Mouse (Mus musculus) CD4-positive naive resting alpha-beta T cell, adult 57 days (primary cell): ENCODE data around the gene Polk. TPM values are rescaled to one million over a fixed set of nuclear protein-coding genes. Genes with fewer than 3 reads are reported as not detected.

Experiments
- total RNA-seq: library from RNA; stranded (reverse); gene quantifications from one replicate; pipeline ENCODE4 v1.2.4, GENCODE M21; 2023

Gene Polk
- total RNA-seq = 10.9 TPM

DNA sequence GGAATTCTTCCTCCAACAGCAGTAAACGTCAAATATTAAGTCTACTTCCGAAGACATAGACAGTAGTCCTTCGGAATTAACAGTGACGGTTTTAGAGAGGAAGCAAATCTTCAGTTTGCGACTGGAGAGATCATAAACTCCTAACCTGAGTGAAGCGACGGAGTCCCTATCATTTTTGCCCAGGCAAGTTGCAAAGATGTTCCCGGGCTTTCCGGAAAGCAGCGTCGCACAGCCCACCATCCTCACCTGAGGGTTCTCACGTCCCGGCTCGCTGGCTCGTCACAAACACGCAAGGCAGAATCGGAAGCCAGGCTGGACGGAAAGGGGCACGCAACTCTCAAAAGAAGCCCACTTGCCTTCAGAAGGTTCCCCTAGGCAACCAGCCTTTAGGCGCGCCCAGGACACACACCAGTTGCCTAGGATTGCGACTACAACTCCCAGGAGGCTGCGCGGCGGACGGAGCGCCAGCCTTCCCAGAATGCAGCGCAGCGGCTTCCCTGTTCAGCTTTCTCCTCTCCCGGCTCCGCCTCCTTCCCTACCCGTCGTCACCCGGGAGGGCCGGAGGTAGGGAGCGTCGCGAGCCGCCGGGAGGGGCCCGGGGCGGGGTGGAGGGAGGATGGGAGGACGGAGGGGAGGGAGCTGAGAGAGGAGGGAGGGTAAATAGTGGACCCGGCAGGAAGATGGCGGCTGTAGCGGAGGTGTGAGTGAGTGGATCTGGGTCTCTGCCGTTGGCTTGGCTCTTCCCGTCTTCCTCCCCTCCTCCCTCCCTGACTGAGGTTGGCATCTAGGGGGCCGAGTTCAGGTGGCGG, at the start of gene Polk, which contains the start of gene Col4a3bp:
Gene Polk (minus strand): TSS at position 499 of the 809 bp plus-strand sequence.
Gene Col4a3bp (plus strand): TSS at position 538 of the 809 bp plus-strand sequence.

DNA sequence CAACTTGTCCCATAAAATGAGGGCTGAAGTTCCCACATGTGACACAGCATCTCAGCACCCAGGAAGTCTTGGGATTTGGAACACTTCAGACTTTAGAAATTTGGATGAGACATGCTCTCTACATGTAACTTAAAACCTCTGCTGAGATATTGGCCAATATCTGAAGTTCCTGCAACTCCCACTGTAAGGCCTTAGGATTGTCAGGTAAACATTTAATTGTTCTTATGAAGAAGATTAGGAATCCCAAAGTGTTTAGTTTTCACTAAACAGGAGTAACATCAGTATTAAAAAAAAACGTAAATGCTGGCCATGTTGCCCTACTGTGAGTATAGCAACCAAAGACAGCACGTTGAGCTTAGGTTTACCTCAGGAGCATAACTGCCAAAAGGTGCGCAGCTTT, 51.9 kb downstream of the Polk start, which contains the start of gene Gm17622:
Gene Gm17622 (plus strand): TSS at position 301 of the 400 bp plus-strand sequence.

DNA sequence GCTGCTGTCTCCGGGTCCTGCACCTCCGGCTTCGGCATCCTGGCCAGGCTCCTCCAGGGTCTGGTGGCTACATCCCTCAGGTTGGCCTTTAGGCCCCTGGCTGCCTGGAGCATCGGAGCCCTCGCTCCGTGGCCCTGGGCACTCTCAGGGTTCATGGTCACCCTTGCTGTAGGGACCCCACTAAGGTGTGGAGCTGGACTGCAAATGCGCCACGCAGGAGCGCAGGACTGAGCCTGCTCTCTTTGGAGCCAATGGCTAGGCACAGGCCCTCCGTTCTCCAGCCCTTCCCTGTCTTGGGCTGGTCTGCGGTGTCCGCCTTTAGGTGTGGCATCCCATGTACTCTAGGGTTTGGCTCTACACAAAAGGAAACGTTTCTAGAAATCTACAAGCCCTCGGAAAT, 71.4 kb downstream of the Polk start, which contains the start of gene Ankdd1b:
Gene Ankdd1b (minus strand): TSS at position 242 of the 400 bp plus-strand sequence.

Other genes with a start within 250 kb of the Polk start
- 26.6 TPM for gene Poc5, start 154.3 kb downstream of the Polk start, total RNA-seq
- not detected for gene Ankdd1b, start 71.4 kb downstream of the Polk start, total RNA-seq
- not detected for gene Gm17622, start 51.8 kb downstream of the Polk start, total RNA-seq
- gene Col4a3bp, start within 50 bp of the Polk start, total RNA-seq = 62.2 TPM
- 117 TPM for gene Hmgcr, start 128.4 kb upstream of the Polk start, total RNA-seq
- gene Ankrd31, start 205.7 kb upstream of the Polk start, total RNA-seq = not detected